Mouse (Mus musculus): ENCODE results near the gene Slit1.

DNA sequence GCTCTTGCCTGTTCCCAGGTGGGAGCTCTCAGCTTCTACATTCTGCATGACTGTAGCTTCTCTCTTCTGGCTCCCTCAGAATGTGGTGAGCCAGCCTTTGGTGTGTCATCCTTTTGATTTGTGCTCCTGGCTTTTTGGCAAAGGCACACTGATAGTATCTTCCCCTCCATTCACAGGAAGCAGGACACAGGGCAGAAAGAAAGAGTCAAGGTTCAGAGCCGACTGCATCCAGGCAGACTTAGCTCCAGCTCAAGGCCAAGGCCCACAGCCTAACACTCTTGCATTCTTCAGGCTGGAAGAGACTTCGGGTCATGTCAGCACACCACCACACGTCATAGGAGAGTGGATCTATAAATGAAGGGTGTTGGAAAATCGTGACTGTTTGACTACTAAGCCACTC is 77.5 kb downstream of the Slit1 start:
- TF ChIP-seq POLR2A (IDR thresholded peaks at IDR 0.05; ENCODE audit: low read depth, low read length) (no peak), MAZ (IDR thresholded peaks at IDR 0.05; ENCODE audit: low read depth, low read length) (no peak), BHLHE40 (IDR thresholded peaks at IDR 0.05; ENCODE audit: low read depth, low read length) (no peak), CTCF (conservative IDR thresholded peaks at IDR 0.05 in 1 of 2, IDR thresholded peaks at IDR 0.05 in 1 of 2; ENCODE audit: low read depth in 2 of 2, low read length in 2 of 2) (no peak), MYC (IDR thresholded peaks at IDR 0.05; ENCODE audit: low read depth, low read length) (no peak), KAT2A (IDR thresholded peaks at IDR 0.05; ENCODE audit: insufficient replicate concordance, low read length) (no peak), USF1 (IDR thresholded peaks at IDR 0.05; ENCODE audit: low read depth, low read length) (no peak), RAD21 (IDR thresholded peaks at IDR 0.05; ENCODE audit: low read depth, low read length) (no peak), CHD2 (IDR thresholded peaks at IDR 0.05; ENCODE audit: low read length) (no peak), HCFC1 (IDR thresholded peaks at IDR 0.05; ENCODE audit: low read depth, low read length) (no peak)

All from CH12.LX (cell line).